Mouse (Mus musculus): ENCODE measurements at regions not wholly inside any gene's neighbourhood (a gene's known extent, or its start where the extent isn't known, plus 50 kb on each side); places are given as distances from the start of the nearest gene placed in this dataset.

DNA sequence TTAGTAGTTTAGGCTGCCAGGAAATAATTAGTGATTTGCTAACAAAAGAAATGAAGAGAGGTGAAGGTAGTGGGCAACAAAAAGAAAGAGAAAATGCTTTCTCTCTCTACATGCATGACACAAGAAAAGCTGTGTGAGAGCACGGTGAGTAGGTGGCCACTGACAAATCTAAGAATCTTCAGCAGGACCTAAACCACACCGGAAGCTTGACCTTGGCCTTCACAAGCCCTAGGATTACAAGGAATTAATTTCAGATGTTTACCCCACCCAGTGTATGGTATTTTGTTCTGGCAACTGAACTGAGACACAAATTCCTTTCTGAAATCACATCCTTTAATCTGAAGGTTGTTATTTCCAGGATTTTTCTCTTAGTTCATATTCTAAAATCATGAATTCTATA, 347.5 kb upstream of the Ddi1 start:
- no peak for TF ChIP-seq POLR2A (IDR thresholded peaks at IDR 0.05; ENCODE audit: insufficient read depth, low read length)
- TF ChIP-seq CTCF (IDR thresholded peaks at IDR 0.05; ENCODE audit: low read depth, low read length) = no peak

Measured in ES-Bruce4 (cell line).